In the genomic region with DNA sequence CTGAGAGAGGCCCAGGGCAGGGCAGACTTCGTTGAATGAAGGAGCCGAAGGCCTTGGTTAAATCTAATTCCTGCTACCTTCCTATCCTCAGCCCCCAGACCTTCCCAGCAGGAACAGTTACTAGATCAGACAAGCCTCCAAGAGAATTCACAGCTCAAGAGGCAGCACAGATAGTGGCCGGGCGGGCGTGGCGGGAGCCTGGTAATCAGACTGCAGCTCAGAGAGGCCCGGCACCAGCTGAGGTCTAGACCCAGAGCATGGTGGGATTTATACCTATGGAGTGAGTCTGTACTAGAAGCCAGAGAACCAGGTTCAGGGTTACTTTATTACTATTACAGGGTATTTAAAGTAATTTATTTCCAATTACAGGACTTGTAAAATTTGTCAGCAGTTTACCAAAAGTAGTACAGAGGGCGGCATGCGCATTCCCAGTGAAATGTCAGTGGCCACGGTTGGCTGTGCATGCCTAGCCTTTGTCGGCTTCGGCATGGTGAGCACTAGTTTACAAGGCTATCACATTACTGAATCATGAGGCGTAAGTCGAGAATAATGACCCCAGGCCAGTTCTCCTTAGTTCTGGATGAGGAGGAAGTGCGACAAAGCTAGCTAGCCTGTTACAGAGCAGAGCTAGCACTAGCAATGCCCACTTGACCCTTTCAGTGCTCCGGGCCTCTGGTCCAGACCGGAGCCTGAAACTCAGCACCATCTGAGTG, we compare ENCODE assay signal across 12 mouse cellular contexts. TPM values are rescaled to one million over a fixed set of nuclear protein-coding genes. Genes with fewer than 3 reads are reported as not detected.
DNase-seq lines count a peak whose midpoint lies in the region; ATAC-seq and TF ChIP-seq lines count a peak whose summit lies in the region.
"Had no signal": no experiment of that assay in that cellular context is flagged by ENCODE, and none has a peak within 500 bp of the region (broad histone marks: within the 10 kb centered on the region; RNA-seq: fewer than 3 reads in every experiment).

No protein-coding gene starts in this region.

- TF ChIP-seq POLR2A in ES-Bruce4 (IDR thresholded peaks at IDR 0.05; ENCODE audit: insufficient read depth, low read length): no peak
- no peak for TF ChIP-seq POLR2A in MEL (IDR thresholded peaks at IDR 0.05; ENCODE audit: control insufficient read depth in 1 of 2, insufficient read depth in 1 of 2, low read depth in 1 of 2, low read length in 2 of 2, poor library complexity in 1 of 2)
- no peak for TF ChIP-seq POLR2A in thymus, adult 2 months (IDR thresholded peaks at IDR 0.05; ENCODE audit: control insufficient read depth, extremely low read depth, insufficient read depth, low read length, poor library complexity)

- H3K4me1 ChIP-seq in ES-Bruce4 (ENCODE audit: control insufficient read depth, insufficient read depth, low read length) (peaks cover 4% of the 10 kb centered on the region), MEL (ENCODE audit: control insufficient read depth in 1 of 2, insufficient read depth in 2 of 2, low read length in 2 of 2) (peaks cover 0 to 4% of the 10 kb centered on the region in 2 experiments; a peak in 1 of 4 replicates)
- no peaks in the 10 kb centered on the region for H3K4me1 ChIP-seq in thymus, adult 2 months (replicated peaks; ENCODE audit: control insufficient read depth, insufficient read depth, low read length)

- peak overlapping the region; percentile 35 for H3K27ac ChIP-seq in ES-Bruce4 (ENCODE audit: insufficient read depth, low read length)
- H3K27ac ChIP-seq in MEL (ENCODE audit: control insufficient read depth, low read depth, low read length): no peak overlapping the region
- no peak overlapping the region for H3K27ac ChIP-seq in thymus, adult 2 months (ENCODE audit: control insufficient read depth, insufficient read depth, low read length)

- H3K27me3 ChIP-seq in ES-Bruce4 (ENCODE audit: control insufficient read depth, insufficient read depth, low read length, poor library complexity, severe bottlenecking) (no peaks in the 10 kb centered on the region), MEL (ENCODE audit: control insufficient read depth in 1 of 2, insufficient read depth in 2 of 2, low read length in 2 of 2) (no peaks in the 10 kb centered on the region)
- H3K27me3 ChIP-seq in thymus, adult 2 months (ENCODE audit: control insufficient read depth, insufficient read depth, low read length): no peaks in the 10 kb centered on the region

- no peaks in the 10 kb centered on the region for H3K36me3 ChIP-seq in ES-Bruce4 (ENCODE audit: control insufficient read depth, insufficient read depth, low read length, poor library complexity, severe bottlenecking)
- peaks cover 0 to 7% of the 10 kb centered on the region in 2 experiments; a peak in 1 of 4 replicates for H3K36me3 ChIP-seq in MEL (ENCODE audit: control insufficient read depth in 1 of 2, insufficient read depth in 2 of 2, low read length in 2 of 2)
- H3K36me3 ChIP-seq in thymus, adult 2 months (ENCODE audit: control insufficient read depth, insufficient read depth, low read length): no peaks in the 10 kb centered on the region

- WGBS in thymus, adult 2 months: 95% methylated on average over 17 of the region's 17 CpGs

- intact Hi-C loops in left cerebral cortex, postnatal 4 days (cut with DNase I): no loop called here

- no peak for ATAC-seq in frontal cortex, adult (ENCODE audit: low TSS enrichment)
- ATAC-seq: intestine, postnatal 0 days had no signal

- no peaks in the 10 kb centered on the region for H3K9me3 ChIP-seq in ES-Bruce4 (replicated peaks; ENCODE audit: control insufficient read depth, insufficient read depth, low read length, poor library complexity, severe bottlenecking)
- no peaks in the 10 kb centered on the region for H3K9me3 ChIP-seq in MEL (replicated peaks; ENCODE audit: insufficient read depth, low read length)

- DNase-seq in MEL (ENCODE audit: low read depth, low spot score): peak; percentile 57
- DNase-seq in kidney, adult 11 months: peak; percentile 65
- DNase-seq in kidney, postnatal 4 days: peak; percentile 49 to 70
- no peak for DNase-seq in left cerebral cortex, postnatal 4 days
- DNase-seq in thymus, adult 2 months: no peak
- DNase-seq: cerebellum, postnatal 36 days; heart, postnatal 36 days; lung, postnatal 36 days; thymus, postnatal 25 days had no signal

- no peaks in the 10 kb centered on the region for H3K79me2 ChIP-seq in MEL (ENCODE audit: control insufficient read depth, insufficient read depth, low read length, poor library complexity)

- TF ChIP-seq RAD21 in MEL (IDR thresholded peaks at IDR 0.05; ENCODE audit: low read depth, low read length): no peak

- H3K9ac ChIP-seq in ES-Bruce4 (ENCODE audit: low read depth, poor library complexity, severe bottlenecking) (no peak overlapping the region), MEL (ENCODE audit: control insufficient read depth, low read depth, low read length, poor library complexity, severe bottlenecking) (no peak overlapping the region)

- no peak for TF ChIP-seq CTCF in ES-Bruce4 (IDR thresholded peaks at IDR 0.05; ENCODE audit: low read depth, low read length)
- no peak for TF ChIP-seq CTCF in MEL (IDR thresholded peaks at IDR 0.05 in 2 of 3, conservative IDR thresholded peaks at IDR 0.05 in 1 of 3; ENCODE audit: control insufficient read depth in 1 of 3, insufficient read depth in 1 of 3, low read depth in 2 of 3, low read length in 3 of 3, poor library complexity in 1 of 3, severe bottlenecking in 1 of 3)
- TF ChIP-seq CTCF in thymus, adult 2 months (IDR thresholded peaks at IDR 0.05; ENCODE audit: borderline replicate concordance, control insufficient read depth, extremely low read depth, insufficient read depth, low read length, poor library complexity): no peak

- TF ChIP-seq EP300 in ES-Bruce4 (IDR thresholded peaks at IDR 0.05; ENCODE audit: insufficient read depth, low read depth, low read length): no peak
- TF ChIP-seq EP300 in MEL (IDR thresholded peaks at IDR 0.05; ENCODE audit: low read depth in 1 of 2, low read length in 2 of 2): peak in 1 of 2 experiments; percentile 34; a peak in 1 of 4 replicates

- H3K4me3 ChIP-seq in ES-Bruce4 (ENCODE audit: low read depth, low read length) (no peak overlapping the region), MEL (ENCODE audit: control insufficient read depth in 1 of 2, insufficient read depth in 1 of 2, low read depth in 2 of 2, low read length in 2 of 2) (no peak overlapping the region)
- no peak overlapping the region for H3K4me3 ChIP-seq in thymus, adult 2 months (ENCODE audit: control insufficient read depth, insufficient read depth, low read length)

TF ChIP-seq in MEL, 35 proteins besides CTCF, POLR2A, EP300 and RAD21 (continues in another document):
- TF ChIP-seq MXI1 (IDR thresholded peaks at IDR 0.05; ENCODE audit: low read depth, low read length) (no peak), POLR2AphosphoS2 (IDR thresholded peaks at IDR 0.05; ENCODE audit: low read length) (no peak), SMC3 (IDR thresholded peaks at IDR 0.05; ENCODE audit: low read depth, low read length) (no peak), GABPA (IDR thresholded peaks at IDR 0.05; ENCODE audit: low read depth, low read length) (no peak), ETS1 (IDR thresholded peaks at IDR 0.05; ENCODE audit: low read depth, low read length) (no peak), BHLHE40 (IDR thresholded peaks at IDR 0.05; ENCODE audit: borderline replicate concordance, low read depth, low read length) (no peak), HCFC1 (IDR thresholded peaks at IDR 0.05; ENCODE audit: low read depth, low read length) (no peak), MYC (IDR thresholded peaks at IDR 0.05; ENCODE audit: low read depth, low read length) (no peak), USF1 (IDR thresholded peaks at IDR 0.05; ENCODE audit: low read depth, low read length) (no peak), ZC3H11A (IDR thresholded peaks at IDR 0.05; ENCODE audit: low read depth, low read length) (no peak), MYB (IDR thresholded peaks at IDR 0.05; ENCODE audit: low read depth, low read length) (no peak), GATA1 (IDR thresholded peaks at IDR 0.05; ENCODE audit: low read depth, low read length) (no peak), UBTF (IDR thresholded peaks at IDR 0.05; ENCODE audit: borderline replicate concordance, insufficient read depth, low read depth, low read length) (no peak), CHD1 (IDR thresholded peaks at IDR 0.05; ENCODE audit: low read depth, low read length) (no peak), ZMIZ1 (IDR thresholded peaks at IDR 0.05; ENCODE audit: low read depth, low read length) (no peak), MAFK (IDR thresholded peaks at IDR 0.05; ENCODE audit: borderline replicate concordance, low read depth, low read length) (no peak)

RNA-seq across cellular contexts. Expression of a gene that starts 15.1 kb away (rescaled TPM):
- polyA plus RNA-seq in ES-Bruce4 (2011; ENCODE audit: insufficient read depth, insufficient read length, low read depth, missing spikeins): 27.5 and 27.6 TPM in 2 replicates
- total RNA-seq in MEL (2012; rRNA removed): 3.1 and 3.2 TPM in 2 replicates
- 10 to 100 TPM in 1 of 2 experiments, not detected in 1; 18.9 TPM for polyA plus RNA-seq in MEL (2012; ENCODE audit: insufficient read depth in 1 of 2, insufficient read length in 2 of 2, low read depth in 1 of 2, low replicate concordance in 2 of 2, missing spikeins in 1 of 2)
- total RNA-seq in left cerebral cortex, postnatal 4 days (2021): 10 to 100 TPM; 79.6 to 82.5 TPM
- polyA plus RNA-seq in thymus, adult 2 months (2012; rRNA removed): 25.2 and 26.2 TPM in 2 replicates

RNA-seq across cellular contexts. Expression of a gene that starts 35.8 kb away (rescaled TPM):
- 24.3 and 26.4 TPM in 2 replicates for polyA plus RNA-seq in ES-Bruce4 (2011; ENCODE audit: insufficient read depth, insufficient read length, low read depth, missing spikeins)
- total RNA-seq in MEL (2012; rRNA removed): 6.5 TPM in 2 replicates
- polyA plus RNA-seq in MEL (2012; ENCODE audit: insufficient read depth in 1 of 2, insufficient read length in 2 of 2, low read depth in 1 of 2, low replicate concordance in 2 of 2, missing spikeins in 1 of 2): 10 to 100 TPM in 1 of 2 experiments, not detected in 1; 11.3 TPM
- 10 to 100 TPM; 21.7 to 24.3 TPM for total RNA-seq in left cerebral cortex, postnatal 4 days (2021)
- polyA plus RNA-seq in thymus, adult 2 months (2012; rRNA removed): 10.0 and 11.5 TPM in 2 replicates

RNA-seq across cellular contexts. Expression of a gene that starts 41.1 kb away (rescaled TPM):
- polyA plus RNA-seq in ES-Bruce4 (2011; ENCODE audit: insufficient read depth, insufficient read length, low read depth, missing spikeins) (110 and 115 TPM in 2 replicates), MEL (2012; ENCODE audit: insufficient read depth in 1 of 2, insufficient read length in 2 of 2, low read depth in 1 of 2, low replicate concordance in 2 of 2, missing spikeins in 1 of 2) (100 to 1,000 TPM; 125 to 430 TPM)
- 89.1 and 115 TPM in 2 replicates for total RNA-seq in MEL (2012; rRNA removed)
- total RNA-seq in left cerebral cortex, postnatal 4 days (2021): 1 to 10 TPM; 8.9 to 9.6 TPM
- polyA plus RNA-seq in thymus, adult 2 months (2012; rRNA removed): 30.9 and 33.1 TPM in 2 replicates

RNA-seq across cellular contexts. Expression of a gene that starts 58.8 kb away (rescaled TPM):
- polyA plus RNA-seq in ES-Bruce4 (2011; ENCODE audit: insufficient read depth, insufficient read length, low read depth, missing spikeins): 15.6 and 16.5 TPM in 2 replicates
- total RNA-seq in MEL (2012; rRNA removed): 4.4 and 4.7 TPM in 2 replicates
- polyA plus RNA-seq in MEL (2012; ENCODE audit: insufficient read depth in 1 of 2, insufficient read length in 2 of 2, low read depth in 1 of 2, low replicate concordance in 2 of 2, missing spikeins in 1 of 2): 10 to 100 TPM in 1 of 2 experiments, not detected in 1; 16.7 TPM
- 1 to 10 TPM; 7.0 to 7.7 TPM for total RNA-seq in left cerebral cortex, postnatal 4 days (2021)
- polyA plus RNA-seq in thymus, adult 2 months (2012; rRNA removed): 38.2 and 43.2 TPM in 2 replicates

Comparison
In these comparisons a context has a peak if more than half of its experiments do, and no peak if none do; other contexts are left out.
1. DNase-seq: peak in MEL (single experiment), kidney, adult 11 months (single experiment) and kidney, postnatal 4 days (2 of 2); none in left cerebral cortex, postnatal 4 days (single experiment) and thymus, adult 2 months (single experiment).